Mouse (Mus musculus): Measurements from ENCODE around the gene E330017A01Rik. TPM values are rescaled to one million over a fixed set of nuclear protein-coding genes. Genes with fewer than 3 reads are reported as not detected.

Gene E330017A01Rik
- polyA plus RNA-seq, 1 experiment from 2014 or later = not detected

- no peaks in the 10 kb centered on the region for H3K36me3 ChIP-seq (ENCODE audit: control insufficient read depth, insufficient read depth, low read length)
- H3K4me3 ChIP-seq (ENCODE audit: low read length) = no peak overlapping the region
- no peaks in the 10 kb centered on the region for H3K9me3 ChIP-seq (ENCODE audit: control insufficient read depth, low read length)
- ATAC-seq = no peak
- H3K27me3 ChIP-seq (replicated peaks; ENCODE audit: control insufficient read depth, insufficient read depth, low read length) = no peaks in the 10 kb centered on the region
- H3K9ac ChIP-seq (ENCODE audit: low read depth, low read length) = no peak overlapping the region
- no peak overlapping the region for H3K4me2 ChIP-seq (ENCODE audit: low read depth, low read length)
- no peaks in the 10 kb centered on the region for H3K4me1 ChIP-seq (ENCODE audit: control insufficient read depth, insufficient read depth, low read length)
- no peak overlapping the region for H3K27ac ChIP-seq (ENCODE audit: low read length)
Measured at GRCm38 (mm10) chr16:58617346-58617745, 21.2 kb downstream of the E330017A01Rik start.

- no peaks in the 10 kb centered on the region for H3K27me3 ChIP-seq (replicated peaks; ENCODE audit: control insufficient read depth, insufficient read depth, low read length)
- no peaks in the 10 kb centered on the region for H3K4me1 ChIP-seq (ENCODE audit: control insufficient read depth, insufficient read depth, low read length)
- H3K9ac ChIP-seq (ENCODE audit: low read depth, low read length) = no peak within 1 kb of the TSS
- ATAC-seq = no peak
- no peak within 1 kb of the TSS for H3K27ac ChIP-seq (ENCODE audit: low read length)
- 89% methylated on average over 6 of the region's 6 CpGs for WGBS
- H3K9me3 ChIP-seq (ENCODE audit: control insufficient read depth, low read length) = no peaks in the 10 kb centered on the region
- H3K4me3 ChIP-seq (ENCODE audit: low read length) = no peak within 1 kb of the TSS
- no peaks in the 10 kb centered on the region for H3K36me3 ChIP-seq (ENCODE audit: control insufficient read depth, insufficient read depth, low read length)
- no peak within 1 kb of the TSS for H3K4me2 ChIP-seq (ENCODE audit: low read depth, low read length)
Measured at GRCm38 (mm10) chr16:58616878-58617277, 21.7 kb downstream of the E330017A01Rik start, which contains the start of gene Gm813. Gene Gm813 (minus strand): TSS chr16:58616978.

- no peak overlapping the region for H3K27ac ChIP-seq (ENCODE audit: low read length)
- no peaks in the 10 kb centered on the region for H3K27me3 ChIP-seq (replicated peaks; ENCODE audit: control insufficient read depth, insufficient read depth, low read length)
- no peaks in the 10 kb centered on the region for H3K36me3 ChIP-seq (ENCODE audit: control insufficient read depth, insufficient read depth, low read length)
- ATAC-seq = peak; percentile 66
- no peaks in the 10 kb centered on the region for H3K9me3 ChIP-seq (ENCODE audit: control insufficient read depth, low read length)
- H3K4me3 ChIP-seq (ENCODE audit: low read length) = no peak overlapping the region
- no peak overlapping the region for H3K9ac ChIP-seq (ENCODE audit: low read depth, low read length)
- no peak overlapping the region for H3K4me2 ChIP-seq (ENCODE audit: low read depth, low read length)
- no peaks in the 10 kb centered on the region for H3K4me1 ChIP-seq (ENCODE audit: control insufficient read depth, insufficient read depth, low read length)
- 66% methylated on average over 3 of the region's 3 CpGs for WGBS
Measured at GRCm38 (mm10) chr16:58612969-58613368, 25.6 kb downstream of the E330017A01Rik start.

- no peaks in the 10 kb centered on the region for H3K27me3 ChIP-seq (replicated peaks; ENCODE audit: control insufficient read depth, insufficient read depth, low read length)
- H3K9me3 ChIP-seq (ENCODE audit: control insufficient read depth, low read length) = no peaks in the 10 kb centered on the region
- no peaks in the 10 kb centered on the region for H3K4me1 ChIP-seq (ENCODE audit: control insufficient read depth, insufficient read depth, low read length)
- H3K36me3 ChIP-seq (ENCODE audit: control insufficient read depth, insufficient read depth, low read length) = no peaks in the 10 kb centered on the region
- no peak overlapping the region for H3K9ac ChIP-seq (ENCODE audit: low read depth, low read length)
- no peak for ATAC-seq
- WGBS = 49% methylated on average over 5 of the region's 5 CpGs
- no peak overlapping the region for H3K4me2 ChIP-seq (ENCODE audit: low read depth, low read length)
- H3K4me3 ChIP-seq (ENCODE audit: low read length) = no peak overlapping the region
- no peak overlapping the region for H3K27ac ChIP-seq (ENCODE audit: low read length)
Measured at GRCm38 (mm10) chr16:58607101-58607500, 31.4 kb downstream of the E330017A01Rik start.

- H3K9ac ChIP-seq (ENCODE audit: low read depth, low read length) = no peak overlapping the region
- no peaks in the 10 kb centered on the region for H3K9me3 ChIP-seq (ENCODE audit: control insufficient read depth, low read length)
- no peaks in the 10 kb centered on the region for H3K36me3 ChIP-seq (ENCODE audit: control insufficient read depth, insufficient read depth, low read length)
- no peak overlapping the region for H3K4me2 ChIP-seq (ENCODE audit: low read depth, low read length)
- no peaks in the 10 kb centered on the region for H3K27me3 ChIP-seq (replicated peaks; ENCODE audit: control insufficient read depth, insufficient read depth, low read length)
- H3K4me1 ChIP-seq (ENCODE audit: control insufficient read depth, insufficient read depth, low read length) = no peaks in the 10 kb centered on the region
- ATAC-seq = no peak
- H3K4me3 ChIP-seq (ENCODE audit: low read length) = no peak overlapping the region
- no peak overlapping the region for H3K27ac ChIP-seq (ENCODE audit: low read length)
Measured at GRCm38 (mm10) chr16:58604680-58605079, 33.9 kb downstream of the E330017A01Rik start.

GRCm38 (mm10) chr16:58603831-58604230 is 34.7 kb downstream of the E330017A01Rik start:
- no peak overlapping the region for H3K9ac ChIP-seq (ENCODE audit: low read depth, low read length)
- no peak overlapping the region for H3K27ac ChIP-seq (ENCODE audit: low read length)
- WGBS = 69% methylated on average over 2 of the region's 2 CpGs
- no peaks in the 10 kb centered on the region for H3K36me3 ChIP-seq (ENCODE audit: control insufficient read depth, insufficient read depth, low read length)
- no peaks in the 10 kb centered on the region for H3K27me3 ChIP-seq (replicated peaks; ENCODE audit: control insufficient read depth, insufficient read depth, low read length)
- H3K4me1 ChIP-seq (ENCODE audit: control insufficient read depth, insufficient read depth, low read length) = no peaks in the 10 kb centered on the region
- ATAC-seq = no peak
- no peak overlapping the region for H3K4me2 ChIP-seq (ENCODE audit: low read depth, low read length)
- H3K9me3 ChIP-seq (ENCODE audit: control insufficient read depth, low read length) = no peaks in the 10 kb centered on the region
- no peak overlapping the region for H3K4me3 ChIP-seq (ENCODE audit: low read length)

GRCm38 (mm10) chr16:58600846-58601245 is 37.7 kb downstream of the E330017A01Rik start:
- Histone ChIP-seq H3K27ac (ENCODE audit: low read length) (no peak overlapping the region), H3K4me1 (ENCODE audit: control insufficient read depth, insufficient read depth, low read length) (no peaks in the 10 kb centered on the region), H3K36me3 (ENCODE audit: control insufficient read depth, insufficient read depth, low read length) (no peaks in the 10 kb centered on the region), H3K4me2 (ENCODE audit: low read depth, low read length) (no peak overlapping the region), H3K4me3 (ENCODE audit: low read length) (no peak overlapping the region), H3K27me3 (replicated peaks; ENCODE audit: control insufficient read depth, insufficient read depth, low read length) (no peaks in the 10 kb centered on the region), H3K9me3 (ENCODE audit: control insufficient read depth, low read length) (no peaks in the 10 kb centered on the region), H3K9ac (ENCODE audit: low read depth, low read length) (no peak overlapping the region)
- 88% methylated on average over 6 of the region's 6 CpGs for WGBS
- no peak for ATAC-seq

- H3K9ac ChIP-seq (ENCODE audit: low read depth, low read length) = no peak overlapping the region
- H3K4me1 ChIP-seq (ENCODE audit: control insufficient read depth, insufficient read depth, low read length) = no peaks in the 10 kb centered on the region
- H3K27ac ChIP-seq (ENCODE audit: low read length) = no peak overlapping the region
- no peak overlapping the region for H3K4me2 ChIP-seq (ENCODE audit: low read depth, low read length)
- no peaks in the 10 kb centered on the region for H3K9me3 ChIP-seq (ENCODE audit: control insufficient read depth, low read length)
- H3K4me3 ChIP-seq (ENCODE audit: low read length) = no peak overlapping the region
- H3K36me3 ChIP-seq (ENCODE audit: control insufficient read depth, insufficient read depth, low read length) = no peaks in the 10 kb centered on the region
- WGBS = 64% methylated on average over 3 of the region's 3 CpGs
- no peaks in the 10 kb centered on the region for H3K27me3 ChIP-seq (replicated peaks; ENCODE audit: control insufficient read depth, insufficient read depth, low read length)
- ATAC-seq = peak; percentile 63; the same call in 1 of the 2 replicates
Measured at GRCm38 (mm10) chr16:58591299-58591698, 47.2 kb downstream of the E330017A01Rik start.

GRCm38 (mm10) chr16:58589444-58589843 is 49.1 kb downstream of the E330017A01Rik start:
- no peak for ATAC-seq
- H3K4me3 ChIP-seq (ENCODE audit: low read length) = no peak overlapping the region
- H3K9ac ChIP-seq (ENCODE audit: low read depth, low read length) = no peak overlapping the region
- no peak overlapping the region for H3K4me2 ChIP-seq (ENCODE audit: low read depth, low read length)
- no peaks in the 10 kb centered on the region for H3K4me1 ChIP-seq (ENCODE audit: control insufficient read depth, insufficient read depth, low read length)
- no peaks in the 10 kb centered on the region for H3K36me3 ChIP-seq (ENCODE audit: control insufficient read depth, insufficient read depth, low read length)
- no peaks in the 10 kb centered on the region for H3K9me3 ChIP-seq (ENCODE audit: control insufficient read depth, low read length)
- no peak overlapping the region for H3K27ac ChIP-seq (ENCODE audit: low read length)
- H3K27me3 ChIP-seq (replicated peaks; ENCODE audit: control insufficient read depth, insufficient read depth, low read length) = no peaks in the 10 kb centered on the region

All from intestine, embryonic 16.5 days (tissue).